Mouse (Mus musculus) retina, adult 2 months (tissue): ENCODE measurements at regions not wholly inside any gene's neighbourhood (a gene's known extent, or its start where the extent isn't known, plus 50 kb on each side); places are given as distances from the start of the nearest gene placed in this dataset.

Experiments
- DNase-seq: peaks from one replicate; pipeline ENCODE4 v3.0.0-alpha.2; 2012; ENCODE audit warnings: low read depth, low spot score

- no peak for DNase-seq
These were observed 107.3 kb upstream of the Hes1 start for GRCm38 (mm10) chr16:29956904-29957303.

GRCm38 (mm10) chr16:29959939-29960637 lies 104.1 kb upstream of the Hes1 start:
- no peak for DNase-seq

- DNase-seq: no peak
These were observed 100.9 kb upstream of the Hes1 start for GRCm38 (mm10) chr16:29963284-29963683.

GRCm38 (mm10) chr16:29964563-29964962 lies 99.6 kb upstream of the Hes1 start:
- DNase-seq: no peak

- DNase-seq: no peak
These were observed 95.4 kb upstream of the Hes1 start for GRCm38 (mm10) chr16:29968743-29969142.

- DNase-seq: no peak
These were observed 91.4 kb upstream of the Hes1 start for GRCm38 (mm10) chr16:29972741-29973141.

- no peak for DNase-seq
These were observed 90.9 kb upstream of the Hes1 start for GRCm38 (mm10) chr16:29973250-29973649.

- no peak for DNase-seq
These were observed 88.4 kb upstream of the Hes1 start for GRCm38 (mm10) chr16:29975800-29976199.

- no peak for DNase-seq
These were observed 87.2 kb upstream of the Hes1 start for GRCm38 (mm10) chr16:29977011-29977410.

- DNase-seq: no peak
These were observed 86.5 kb upstream of the Hes1 start for GRCm38 (mm10) chr16:29977711-29978110.

GRCm38 (mm10) chr16:29979066-29979465 lies 85.1 kb upstream of the Hes1 start:
- no peak for DNase-seq

GRCm38 (mm10) chr16:29981543-29981942 lies 82.6 kb upstream of the Hes1 start:
- no peak for DNase-seq

GRCm38 (mm10) chr16:29982224-29982785 lies 81.9 kb upstream of the Hes1 start:
- no peak for DNase-seq

GRCm38 (mm10) chr16:29983161-29983560 lies 81.0 kb upstream of the Hes1 start:
- DNase-seq: no peak

- no peak for DNase-seq
These were observed 78.9 kb upstream of the Hes1 start for GRCm38 (mm10) chr16:29985126-29985931.

- no peak for DNase-seq
These were observed 76.6 kb upstream of the Hes1 start for GRCm38 (mm10) chr16:29987595-29987994.

GRCm38 (mm10) chr16:29987999-29988398 lies 76.2 kb upstream of the Hes1 start:
- DNase-seq: no peak

GRCm38 (mm10) chr16:29989308-29989707 lies 74.9 kb upstream of the Hes1 start:
- no peak for DNase-seq

- DNase-seq: no peak
These were observed 73.8 kb upstream of the Hes1 start for GRCm38 (mm10) chr16:29990393-29990792.

GRCm38 (mm10) chr16:29990795-29991587 lies 73.2 kb upstream of the Hes1 start:
- no peak for DNase-seq

GRCm38 (mm10) chr16:29991876-29992380 lies 72.3 kb upstream of the Hes1 start:
- DNase-seq: no peak

GRCm38 (mm10) chr16:29993111-29993510 lies 71.1 kb upstream of the Hes1 start:
- no peak for DNase-seq
